Mouse (Mus musculus) 3T3-L1 (cell line): ENCODE measurements around the gene Rab8b.
A peak's percentile ranks its signal among the peaks of the same experiment; 100 is the strongest.
"Not testable (repeated sequence)": the region's sequence is repeated elsewhere in the genome, so short reads cannot be mapped to it uniquely, and the experiment has no call there.

Experiments used
- DNase-seq: peaks from one replicate; pipeline ENCODE4 v3.0.0-alpha.2; 2015; ENCODE audit warnings: low read depth, low spot score

The Rab8b gene

DNA sequence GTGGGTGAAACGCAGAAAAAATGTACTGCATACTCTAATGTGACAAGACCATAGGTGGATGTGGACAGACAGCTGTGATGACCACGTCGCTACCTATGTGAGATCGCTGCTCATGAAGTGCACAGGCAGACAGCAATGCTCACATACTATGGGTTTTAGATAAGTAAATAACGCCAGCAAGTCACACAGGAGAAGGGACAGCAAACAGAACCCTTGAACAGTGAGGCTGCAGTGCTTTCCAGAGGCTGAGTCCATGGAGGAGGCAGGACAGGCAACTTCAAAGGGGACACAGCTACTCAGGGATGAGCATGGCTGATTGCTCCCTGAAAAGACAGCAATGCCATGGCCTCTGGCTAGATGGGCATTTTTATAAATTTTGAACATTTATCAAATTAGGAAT lies 72.7 kb downstream of the Rab8b start:
- DNase-seq = no peak

DNA sequence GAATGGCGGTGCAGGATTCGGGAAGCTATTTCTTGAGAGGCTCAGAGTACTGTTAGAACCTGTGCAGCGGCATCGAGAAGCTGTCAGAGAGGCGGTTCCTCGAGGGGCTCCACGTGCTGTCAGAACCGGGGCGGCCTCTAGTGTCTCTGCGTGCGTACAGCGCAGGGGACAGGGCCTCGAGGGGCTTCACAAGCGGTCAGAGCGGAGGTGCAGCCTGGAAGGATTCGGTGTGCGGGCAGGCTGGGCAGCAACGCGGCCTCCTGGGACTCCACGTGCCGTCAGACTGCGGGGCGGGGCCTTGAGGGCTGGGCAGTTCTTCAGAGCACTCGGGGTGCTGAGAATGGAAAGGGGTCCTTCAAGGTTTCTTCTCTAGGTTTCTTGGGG lies 84.4 kb downstream of the Rab8b start:
- DNase-seq = no peak

DNA sequence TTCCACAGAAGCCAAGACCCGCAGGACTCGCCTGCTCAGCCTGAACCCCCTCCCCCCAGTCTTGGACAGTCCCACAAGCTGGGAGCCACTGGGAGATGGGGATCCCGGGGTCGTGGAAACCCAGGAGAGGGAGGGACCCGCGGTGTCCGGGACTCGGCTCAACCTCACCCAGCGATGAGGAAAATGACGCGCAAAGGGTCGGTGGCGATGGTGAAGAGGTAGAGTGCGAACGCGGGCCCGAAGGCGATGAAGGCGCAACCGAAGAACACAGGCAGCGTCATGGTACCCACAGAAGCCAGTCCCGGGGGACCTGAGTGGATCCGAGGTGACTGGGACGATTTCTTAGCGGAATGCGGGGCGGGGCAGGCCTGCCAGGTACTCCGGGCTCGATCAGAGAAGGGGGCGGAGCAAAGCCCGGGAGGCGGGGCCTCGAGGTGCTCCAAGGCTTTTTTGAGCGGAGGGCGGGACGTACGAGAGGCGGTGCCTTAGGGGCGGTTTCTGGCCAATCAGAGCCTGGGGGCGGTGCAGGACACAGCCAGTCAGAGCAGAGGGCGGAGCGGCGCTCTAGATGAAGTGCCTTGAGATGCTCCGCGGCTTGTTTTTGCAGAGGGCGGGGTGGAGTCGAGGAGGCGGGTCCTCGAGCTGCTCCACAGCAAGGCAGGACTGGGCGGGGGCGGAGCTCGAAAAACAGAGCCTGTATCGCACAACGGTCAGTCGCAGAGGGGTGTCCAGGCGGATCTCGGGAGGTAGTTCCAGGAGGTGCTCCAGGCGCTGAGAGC lies 85.0 kb downstream of the Rab8b start, which contains the start of gene Aph1c:
TSS of gene Aph1c (minus strand) at position 409 of the 779 bp plus-strand sequence.
- peak; percentile 97 for DNase-seq

DNA sequence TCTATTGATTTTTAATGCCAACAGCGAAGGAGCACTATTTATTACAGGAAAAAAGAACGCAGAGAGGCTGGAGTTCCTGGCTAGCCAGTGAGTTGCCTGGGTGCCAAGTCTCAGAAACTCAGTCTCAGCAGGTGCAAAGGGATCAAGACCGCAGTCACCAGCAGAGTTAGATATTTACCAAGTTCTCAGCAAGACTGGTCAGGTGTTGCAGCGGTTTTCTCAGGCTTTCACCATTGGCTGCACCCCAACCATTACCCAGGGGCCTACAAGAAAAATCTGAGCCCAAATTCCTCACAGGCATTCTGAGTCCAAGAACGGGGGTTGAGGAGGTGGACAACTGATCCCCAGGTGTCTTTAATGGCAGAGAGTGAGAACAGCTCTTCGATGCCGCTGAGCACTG lies 85.6 kb downstream of the Rab8b start:
- DNase-seq = no peak

DNA sequence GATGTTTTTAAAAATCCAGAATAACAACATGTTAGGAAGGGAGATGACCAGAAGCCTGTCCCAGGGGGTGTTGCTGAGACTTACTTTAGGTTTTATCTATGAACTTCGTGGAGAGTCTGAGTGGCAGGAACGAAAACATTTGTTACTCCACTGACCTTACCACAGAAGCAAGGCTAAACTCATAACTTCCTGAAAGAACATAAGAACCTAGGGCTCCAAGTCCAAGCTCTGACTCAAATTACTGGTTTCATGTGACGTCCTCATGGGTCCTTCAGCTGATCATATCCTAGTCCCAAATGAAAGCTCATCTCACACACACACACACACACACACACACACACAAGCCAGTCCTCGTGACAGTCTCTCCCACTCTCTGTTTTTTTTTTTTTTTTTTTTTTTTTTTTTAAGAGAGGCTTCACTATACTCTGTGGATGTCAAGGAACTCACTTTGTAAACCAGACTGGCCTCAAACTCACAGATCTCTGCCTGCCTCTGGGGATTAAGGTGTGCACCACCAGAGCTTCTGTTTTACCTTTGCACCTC lies 87.0 kb downstream of the Rab8b start:
- DNase-seq = no peak

DNA sequence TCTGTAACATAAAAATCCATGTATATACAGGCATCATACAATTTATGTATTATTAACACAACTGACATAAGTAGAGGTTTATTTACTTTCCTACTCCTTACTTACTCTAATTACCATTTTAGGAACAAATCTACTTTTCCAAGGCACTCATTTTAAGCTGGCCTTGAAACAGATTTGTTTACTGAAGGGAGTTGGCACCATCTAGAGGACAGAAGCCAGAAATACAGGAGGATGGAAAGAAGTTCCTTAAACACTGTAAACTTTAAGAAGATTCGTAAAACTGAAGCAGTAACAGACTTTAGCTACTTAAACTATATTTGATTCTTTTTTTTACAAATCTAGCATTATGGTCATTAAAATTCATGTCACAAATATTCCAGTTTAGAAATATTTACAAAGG lies 93.5 kb downstream of the Rab8b start:
- peak; percentile 76 for DNase-seq

DNA sequence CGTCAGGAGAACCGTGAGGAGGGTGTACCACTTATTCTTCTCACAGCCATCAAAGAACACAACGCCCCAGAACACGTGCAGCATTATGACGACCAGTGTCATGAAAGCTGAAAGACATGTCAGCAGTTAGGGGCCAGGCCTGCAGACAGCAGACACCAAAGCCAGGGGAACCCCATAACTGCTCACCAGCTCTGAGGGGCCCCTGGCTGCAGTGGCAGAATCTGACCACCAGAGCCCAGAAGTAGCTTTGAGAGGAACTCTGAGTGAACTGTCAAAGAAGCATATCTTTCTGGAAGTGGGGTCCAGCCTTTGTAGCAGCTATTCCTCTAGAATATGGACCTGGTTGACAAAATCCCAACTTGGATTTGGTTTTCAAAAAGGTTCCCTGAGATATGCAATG lies 97.2 kb downstream of the Rab8b start:
- DNase-seq = not testable (repeated sequence)

DNA sequence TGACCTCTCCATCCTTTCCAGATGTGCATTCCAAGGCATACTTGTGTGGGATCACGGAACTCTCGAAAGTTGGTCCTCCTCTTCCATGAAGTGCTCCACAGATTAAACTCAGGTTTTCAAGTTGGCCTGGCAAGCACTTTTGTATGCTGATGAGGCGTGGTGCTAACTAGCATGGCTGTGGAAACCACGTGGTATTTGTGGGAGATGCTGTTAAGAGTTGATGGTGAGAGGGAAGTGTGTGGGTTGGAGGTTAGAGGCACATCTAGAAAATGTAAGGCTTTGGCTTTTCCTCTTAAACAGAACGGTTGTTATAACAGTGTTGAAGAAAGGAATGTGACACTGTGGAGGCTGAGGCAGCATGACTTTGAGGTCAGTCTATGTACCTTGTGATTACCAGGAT lies 98.5 kb downstream of the Rab8b start:
- DNase-seq = no peak

DNA sequence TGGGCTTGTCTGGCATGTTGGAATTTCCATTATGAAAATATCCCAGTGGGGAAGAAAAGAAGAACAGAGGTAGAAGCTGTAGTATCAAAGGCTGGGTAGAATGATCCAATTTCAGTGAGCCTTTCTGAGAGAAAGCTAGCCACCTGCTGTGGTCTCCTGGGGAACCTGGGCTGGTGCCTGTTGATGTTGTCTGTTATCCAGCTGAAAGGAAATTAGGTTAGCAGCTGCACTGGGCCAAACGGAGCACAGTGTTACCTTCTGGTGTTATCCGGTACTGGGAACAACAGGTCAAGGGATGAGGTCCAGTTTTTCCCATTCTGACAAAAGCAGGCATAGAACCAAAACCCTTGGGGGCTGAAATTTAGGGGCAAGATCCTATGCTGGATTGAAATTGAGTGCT lies 106.1 kb downstream of the Rab8b start:
- DNase-seq = no peak

DNA sequence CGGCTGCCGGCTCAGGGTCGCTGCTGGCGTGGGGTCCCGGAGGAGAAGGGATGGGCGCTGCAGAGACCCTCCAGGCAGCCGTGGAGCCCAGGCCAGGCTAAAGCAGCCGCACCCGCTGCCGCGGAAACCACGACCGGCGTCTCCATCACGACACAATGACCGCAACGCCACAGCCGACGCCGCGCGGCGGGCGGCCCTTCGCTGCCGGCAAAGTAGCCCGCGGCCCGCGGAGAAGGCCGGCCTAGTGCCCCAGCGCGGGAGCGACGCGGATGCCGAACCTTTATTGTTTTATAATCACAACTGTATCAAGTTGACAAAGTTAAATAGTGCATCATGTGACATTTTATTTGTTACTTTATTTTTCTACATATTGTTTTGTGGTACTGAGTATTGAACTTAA lies 113.5 kb downstream of the Rab8b start:
- DNase-seq = not testable (repeated sequence)

DNA sequence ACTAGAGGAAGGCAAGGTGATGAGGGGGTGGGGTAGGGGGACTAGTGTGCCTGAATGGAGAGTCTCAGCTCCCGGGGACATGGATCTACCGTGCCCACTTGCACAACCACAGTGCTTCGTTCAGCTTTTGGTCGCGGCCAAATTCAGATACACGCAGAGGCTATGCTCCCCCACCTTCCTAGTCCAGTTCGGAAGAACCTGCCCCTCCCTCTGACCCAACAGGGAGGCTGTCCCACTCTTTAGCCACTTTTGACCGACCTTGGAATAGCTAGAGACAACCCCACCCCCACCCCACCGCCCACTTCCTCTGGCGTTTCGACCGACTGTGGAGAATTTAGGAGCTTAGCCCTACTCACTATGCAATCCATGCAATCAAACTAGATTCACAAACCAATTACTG lies 117.5 kb downstream of the Rab8b start:
- DNase-seq = no peak

DNA sequence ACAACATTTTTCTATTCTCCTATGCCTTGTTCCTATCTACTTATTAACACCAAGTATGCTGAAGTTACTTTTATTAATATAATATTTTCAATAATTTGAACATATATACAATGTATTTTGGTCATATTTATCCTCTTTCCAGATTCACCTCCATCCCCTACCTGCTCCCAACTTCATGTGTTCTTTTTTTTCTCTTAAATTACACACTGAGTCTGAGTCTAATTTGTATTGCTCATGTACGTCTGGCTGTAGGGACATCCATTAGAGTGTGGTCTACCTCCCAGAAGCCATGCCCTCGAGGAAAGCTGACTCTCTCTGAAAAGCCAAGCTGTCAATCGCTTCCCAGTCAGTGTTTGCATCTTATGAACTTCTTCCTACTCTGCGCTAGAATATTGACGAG lies 122.7 kb downstream of the Rab8b start, which contains the start of gene Gm10647:
TSS of gene Gm10647 (plus strand) at position 301 of the 400 bp plus-strand sequence.
- no peak for DNase-seq

DNA sequence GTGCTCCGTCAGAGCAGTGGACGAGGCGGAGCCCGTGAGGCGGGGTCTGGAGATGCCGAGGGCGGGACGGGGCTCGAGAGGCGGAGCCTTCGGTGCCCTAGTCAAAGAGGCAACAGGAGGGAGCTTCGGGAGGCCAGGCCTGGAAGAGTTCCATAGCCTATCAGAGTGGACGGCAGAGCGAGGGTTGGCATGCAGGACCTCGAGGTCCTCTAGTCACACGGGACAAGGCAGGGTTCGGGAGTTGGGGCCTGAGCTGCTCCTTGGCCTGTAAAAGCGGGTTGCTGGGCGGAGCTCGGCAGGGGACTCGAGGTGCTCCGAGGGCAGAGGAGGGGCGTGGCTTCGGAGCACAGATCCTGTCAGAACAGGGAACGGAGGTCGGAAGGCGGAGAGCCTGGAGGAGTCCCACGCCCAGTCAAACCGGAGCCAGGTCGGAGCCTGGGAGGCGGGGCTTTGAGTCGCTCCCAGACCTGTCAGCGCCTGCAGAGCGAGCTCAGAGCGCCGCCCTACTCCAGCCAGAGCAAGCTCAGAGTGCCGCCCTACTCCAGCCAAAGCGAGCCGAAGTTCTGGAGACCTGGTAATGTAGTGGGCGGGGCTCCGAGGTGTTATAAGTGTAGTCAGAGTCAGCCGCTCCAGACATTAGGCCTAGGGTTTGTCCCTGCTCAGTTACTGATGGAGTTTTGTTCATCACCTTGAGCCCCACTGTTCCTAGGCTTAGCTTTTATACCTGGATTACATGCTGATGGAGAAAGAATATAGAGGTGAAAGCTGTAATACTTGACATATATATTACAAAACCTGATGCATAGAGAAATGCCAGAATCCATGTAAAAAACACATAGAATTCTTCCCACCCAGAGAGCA lies 123.8 kb downstream of the Rab8b start, which contains the start of gene Aph1b:
TSS of gene Aph1b (minus strand) at position 27 of the 861 bp plus-strand sequence.
- peak; percentile 99 for DNase-seq

DNA sequence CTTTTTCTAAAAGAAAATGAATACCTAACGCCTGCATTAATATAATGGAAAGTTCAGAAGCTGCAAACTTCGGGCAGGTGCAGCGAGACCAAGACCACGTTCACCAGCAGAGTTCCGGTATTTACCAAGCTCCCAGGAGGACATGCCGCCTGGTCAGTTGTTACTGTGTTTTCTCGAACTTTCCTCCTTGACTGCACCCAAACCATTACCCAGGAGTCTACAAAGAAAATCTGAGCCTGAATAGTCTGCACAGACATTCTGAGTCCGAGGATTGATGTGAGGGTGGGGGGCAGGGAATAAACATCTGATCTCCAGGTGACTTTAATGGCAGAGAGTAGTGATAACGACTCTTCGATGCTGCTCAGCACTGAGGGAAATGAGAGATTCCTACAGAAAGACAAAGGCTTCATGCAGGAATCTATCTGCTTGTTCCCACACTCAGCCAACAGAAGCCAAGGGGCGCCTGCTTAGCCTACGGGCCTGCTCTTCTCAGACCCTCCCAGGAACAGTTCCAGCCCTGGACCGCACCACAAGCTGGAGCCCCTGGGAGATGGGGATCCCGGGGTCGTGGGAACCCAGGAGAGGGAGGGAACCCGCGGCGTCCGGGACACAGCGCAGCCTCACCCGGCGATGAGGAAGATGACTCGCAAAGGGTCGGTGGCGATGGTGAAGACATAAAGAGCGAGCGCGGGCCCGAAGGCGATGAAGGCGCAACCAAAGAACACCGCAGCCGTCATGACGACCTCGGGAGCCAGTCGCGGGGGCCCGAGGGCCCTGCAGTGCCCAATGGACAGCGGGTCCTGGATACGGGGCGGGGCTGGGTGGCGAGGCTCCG lies 124.6 kb downstream of the Rab8b start:
- peak; percentile 44 for DNase-seq
